Mouse (Mus musculus) stomach, embryonic 16.5 days (tissue): ENCODE measurements around the gene Dnah5. TPM values are rescaled to one million over a fixed set of nuclear protein-coding genes. Genes with fewer than 3 reads are reported as not detected.

Experiments
- ATAC-seq: fragments of 200-750 bp; cut with Nextera tagmentation; 2 replicates; pipeline ENCODE4 v1.8.0; 2017; ENCODE audit warnings: moderate number of reproducible peaks, moderate TSS enrichment; ENCODE audit not compliant: insufficient read depth, low FRiP score
- H3K27ac ChIP-seq: fragments of 300-500 bp; sonication (generic); 2 replicates; pipeline ENCODE4 v1.5.1; 2014; ENCODE audit warnings: low read length
- H3K27me3 ChIP-seq: fragments of 300-500 bp; sonication (generic); 2 replicates; pipeline ENCODE4 v1.6.1; 2014; ENCODE audit warnings: low read length, control low read depth, mixed read lengths; ENCODE audit not compliant: control insufficient read depth, insufficient read depth
- H3K36me3 ChIP-seq: fragments of 300-500 bp; sonication (generic); 2 replicates; pipeline ENCODE4 v1.6.1; 2014; ENCODE audit warnings: low read length; ENCODE audit not compliant: control insufficient read depth, insufficient read depth
- H3K4me1 ChIP-seq: fragments of 300-500 bp; sonication (generic); 2 replicates; pipeline ENCODE4 v1.6.1; 2014; ENCODE audit warnings: low read length, control low read depth, mixed read lengths; ENCODE audit not compliant: control insufficient read depth, insufficient read depth
- H3K4me2 ChIP-seq: fragments of 300-500 bp; sonication (generic); 2 replicates; pipeline ENCODE4 v1.6.1; 2014; ENCODE audit warnings: low read depth, low read length, mixed read lengths
- H3K4me3 ChIP-seq: fragments of 300-500 bp; sonication (generic); replicated peaks from 2 replicates; pipeline ENCODE4 v1.5.1; 2014; ENCODE audit warnings: mild to moderate bottlenecking, low read length
- H3K9ac ChIP-seq: fragments of 300-500 bp; sonication (generic); 2 replicates; pipeline ENCODE4 v1.6.1; 2014; ENCODE audit warnings: low read length
- H3K9me3 ChIP-seq: fragments of 300-500 bp; sonication (generic); replicated peaks from 2 replicates; pipeline ENCODE4 v1.6.1; 2016; ENCODE audit warnings: low read length, control low read depth; ENCODE audit not compliant: control insufficient read depth
- WGBS: fragments of 180-500 bp; shearing (Covaris S2); extraction: QIAGEN DNeasy Blood & Tissue Kit; methylation state at CpG from one replicate; pipeline ENCODE4 v1.1.7; 2014; 5-methylcytosine and 5-hydroxymethylcytosine counted together
- polyA plus RNA-seq: library from polyadenylated mRNA; unstranded; fragments of >200 nt; fragmentation: Nextera tagmentation; extraction: Ambion mirVana; gene quantifications from 2 replicates; pipeline ENCODE4 v1.2.1, GENCODE M21; 2015

The Dnah5 gene
- polyA plus RNA-seq, 1 experiment from 2014 or later, result 0.04 TPM

- ATAC-seq, result peak; percentile 79; the same call in 1 of the 2 replicates
- Histone ChIP-seq H3K4me3 (peak overlapping the region; percentile 37), H3K27ac (no peak overlapping the region), H3K4me1 (no peaks in the 10 kb centered on the region), H3K36me3 (no peaks in the 10 kb centered on the region), H3K9ac (0 out of 2 replicates have a peak overlapping the region, but pooled peaks have one; percentile 19), H3K27me3 (no peaks in the 10 kb centered on the region), H3K4me2 (peak overlapping the region; percentile 67), H3K9me3 (no peaks in the 10 kb centered on the region)
- 20% methylated on average over 10 of the region's 10 CpGs for WGBS
Measured at GRCm38 (mm10) chr15:28181862-28182261, 21.7 kb upstream of the Dnah5 start.

- no peaks in the 10 kb centered on the region for H3K9me3 ChIP-seq
- 56% methylated on average over 3 of the region's 3 CpGs for WGBS
- H3K9ac ChIP-seq, result no peak overlapping the region
- no peak overlapping the region for H3K4me2 ChIP-seq
- H3K36me3 ChIP-seq, result no peaks in the 10 kb centered on the region
- no peak overlapping the region for H3K4me3 ChIP-seq
- H3K27ac ChIP-seq, result no peak overlapping the region
- no peaks in the 10 kb centered on the region for H3K27me3 ChIP-seq
- no peak for ATAC-seq
- H3K4me1 ChIP-seq, result no peaks in the 10 kb centered on the region
Measured at GRCm38 (mm10) chr15:28182567-28182966, 21.0 kb upstream of the Dnah5 start.

- 21% methylated on average over 22 of the region's 22 CpGs for WGBS
- Histone ChIP-seq H3K36me3 (no peaks in the 10 kb centered on the region), H3K27me3 (no peaks in the 10 kb centered on the region), H3K4me3 (no peak overlapping the region), H3K4me2 (no peak overlapping the region), H3K4me1 (no peaks in the 10 kb centered on the region), H3K9me3 (no peaks in the 10 kb centered on the region), H3K9ac (no peak overlapping the region), H3K27ac (no peak overlapping the region)
- no peak for ATAC-seq
Measured at GRCm38 (mm10) chr15:28187472-28188360, 15.8 kb upstream of the Dnah5 start.

DNA sequence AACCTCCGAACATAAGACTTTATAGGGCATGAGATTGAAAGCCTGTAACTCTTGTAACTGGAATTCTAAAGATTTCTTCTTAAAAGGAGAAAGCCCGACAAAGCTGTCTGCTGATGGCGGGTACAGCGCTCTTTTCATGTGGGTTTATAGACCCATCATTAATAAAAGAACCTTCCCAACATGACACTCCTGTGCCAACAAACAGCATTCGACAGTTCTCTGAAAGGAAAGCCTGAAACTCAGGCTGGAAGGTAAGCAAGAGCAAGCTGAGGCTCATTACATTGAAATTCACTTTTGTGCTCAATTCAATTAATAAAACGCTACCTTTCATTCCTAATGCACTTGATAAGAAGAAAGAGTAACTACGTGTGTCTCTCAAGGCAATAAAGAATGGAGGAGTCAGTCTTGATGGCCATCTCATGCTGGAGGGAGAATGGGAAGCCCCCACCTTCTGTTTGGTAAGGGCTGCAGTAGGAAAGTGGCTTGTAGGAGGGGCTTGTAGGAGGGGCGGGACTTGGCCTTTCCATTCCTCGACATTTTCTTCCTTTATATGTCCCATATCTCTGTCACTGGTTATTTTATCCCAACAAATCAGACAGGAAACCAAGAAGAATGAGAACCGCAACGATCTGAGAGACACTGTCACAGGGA is 15.1 kb upstream of the Dnah5 start:
- H3K4me3 ChIP-seq, result no peak overlapping the region
- 70% methylated on average over 11 of the region's 11 CpGs for WGBS
- H3K27me3 ChIP-seq, result no peaks in the 10 kb centered on the region
- H3K4me1 ChIP-seq, result no peaks in the 10 kb centered on the region
- no peak overlapping the region for H3K9ac ChIP-seq
- no peak overlapping the region for H3K4me2 ChIP-seq
- no peak overlapping the region for H3K27ac ChIP-seq
- H3K9me3 ChIP-seq, result no peaks in the 10 kb centered on the region
- no peaks in the 10 kb centered on the region for H3K36me3 ChIP-seq
- no peak for ATAC-seq

- H3K9ac ChIP-seq, result no peak overlapping the region
- H3K4me3 ChIP-seq, result no peak overlapping the region
- H3K4me2 ChIP-seq, result peak overlapping the region; percentile 14; the same call in 1 of the 2 replicates
- WGBS, result 43% methylated on average over 12 of the region's 12 CpGs
- no peak for ATAC-seq
- H3K27me3 ChIP-seq, result no peaks in the 10 kb centered on the region
- no peaks in the 10 kb centered on the region for H3K4me1 ChIP-seq
- no peak overlapping the region for H3K27ac ChIP-seq
- H3K9me3 ChIP-seq, result no peaks in the 10 kb centered on the region
- no peaks in the 10 kb centered on the region for H3K36me3 ChIP-seq
Measured at GRCm38 (mm10) chr15:28189668-28190067, 13.9 kb upstream of the Dnah5 start.

DNA sequence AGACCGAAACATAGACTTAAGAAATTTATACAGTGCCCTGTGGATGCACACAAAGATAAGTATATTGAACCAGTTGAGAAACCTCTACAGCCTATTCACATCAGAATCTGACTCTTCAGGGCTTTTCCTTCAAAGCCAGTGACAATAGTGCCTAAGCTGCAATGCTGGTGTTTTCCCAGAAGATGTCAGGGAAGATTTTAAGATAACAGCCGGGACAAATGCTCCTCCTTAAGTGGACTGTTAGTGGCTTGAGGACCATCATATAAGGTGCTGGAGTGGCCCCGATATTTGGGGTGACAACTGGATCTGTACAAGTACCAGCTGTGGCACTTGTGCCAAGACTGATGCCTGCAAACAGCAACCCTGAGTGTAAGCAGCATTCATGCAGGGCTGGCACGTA is 4.9 kb upstream of the Dnah5 start:
- Histone ChIP-seq H3K9me3 (no peaks in the 10 kb centered on the region), H3K36me3 (no peaks in the 10 kb centered on the region), H3K4me1 (no peaks in the 10 kb centered on the region), H3K4me3 (no peak overlapping the region), H3K9ac (no peak overlapping the region), H3K4me2 (no peak overlapping the region), H3K27ac (no peak overlapping the region), H3K27me3 (no peaks in the 10 kb centered on the region)
- no peak for ATAC-seq
- WGBS, result 55% methylated on average over 4 of the region's 4 CpGs

- no peaks in the 10 kb centered on the region for H3K4me1 ChIP-seq
- WGBS, result 72% methylated on average over 3 of the region's 3 CpGs
- no peak overlapping the region for H3K4me3 ChIP-seq
- no peaks in the 10 kb centered on the region for H3K9me3 ChIP-seq
- no peaks in the 10 kb centered on the region; the same call in 1 of the 2 replicates for H3K27me3 ChIP-seq
- no peaks in the 10 kb centered on the region for H3K36me3 ChIP-seq
- no peak overlapping the region for H3K4me2 ChIP-seq
- H3K9ac ChIP-seq, result no peak overlapping the region
- H3K27ac ChIP-seq, result no peak overlapping the region
- ATAC-seq, result no peak
Measured at GRCm38 (mm10) chr15:28204626-28205025, 1.1 kb downstream of the Dnah5 start.

DNA sequence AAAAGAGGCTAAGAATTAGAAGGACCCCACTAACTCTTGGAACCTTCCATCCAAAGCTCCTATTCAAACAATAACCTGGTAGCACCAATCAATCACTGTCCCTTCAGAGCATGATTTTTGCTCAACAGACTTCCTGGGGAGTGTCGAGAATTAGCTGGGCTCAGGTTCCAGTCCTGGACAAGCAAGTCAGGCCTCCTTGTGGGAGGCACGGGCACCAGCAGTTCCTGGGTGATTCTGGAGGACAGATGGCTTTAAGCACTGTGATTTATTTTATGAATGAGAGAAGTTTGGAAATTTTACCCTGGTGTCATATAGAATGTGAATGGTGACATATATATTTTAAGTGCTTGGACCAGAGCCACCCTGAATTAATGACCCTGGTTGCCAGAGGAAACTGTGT is 4.0 kb downstream of the Dnah5 start:
- Histone ChIP-seq H3K4me1 (no peaks in the 10 kb centered on the region), H3K4me3 (no peak overlapping the region), H3K4me2 (no peak overlapping the region), H3K27ac (no peak overlapping the region), H3K27me3 (no peaks in the 10 kb centered on the region; the same call in 1 of the 2 replicates), H3K9ac (no peak overlapping the region), H3K36me3 (no peaks in the 10 kb centered on the region), H3K9me3 (no peaks in the 10 kb centered on the region)
- no peak for ATAC-seq
- WGBS, result 24% methylated on average over 2 of the region's 2 CpGs

DNA sequence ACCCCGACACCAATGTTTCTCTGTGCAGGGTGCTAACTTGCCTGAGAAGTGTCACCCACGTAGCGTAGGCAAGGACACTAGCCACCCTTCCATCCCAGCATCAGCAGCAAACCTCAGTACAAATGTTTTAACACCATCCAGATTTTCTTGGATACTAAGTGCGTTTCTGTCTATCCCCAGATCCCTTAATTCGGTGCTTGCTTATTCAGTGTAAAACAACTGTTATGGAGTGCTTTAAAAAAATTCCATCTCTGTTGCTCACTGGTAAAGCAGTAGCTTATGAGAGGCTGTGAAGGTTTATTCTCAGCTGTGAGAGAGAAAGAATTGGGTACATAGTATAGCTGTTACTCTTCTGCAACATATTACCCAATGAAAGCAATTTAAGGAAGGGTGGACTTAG is 9.5 kb downstream of the Dnah5 start:
- no peak overlapping the region for H3K9ac ChIP-seq
- H3K9me3 ChIP-seq, result no peaks in the 10 kb centered on the region
- no peak overlapping the region for H3K4me2 ChIP-seq
- no peaks in the 10 kb centered on the region for H3K36me3 ChIP-seq
- 75% methylated on average over 5 of the region's 5 CpGs for WGBS
- H3K4me3 ChIP-seq, result no peak overlapping the region
- H3K27me3 ChIP-seq, result no peaks in the 10 kb centered on the region
- H3K4me1 ChIP-seq, result no peaks in the 10 kb centered on the region
- ATAC-seq, result no peak
- no peak overlapping the region for H3K27ac ChIP-seq
